Mouse (Mus musculus) midbrain, embryonic 14.5 days (tissue): ENCODE data around the gene Diras1. TPM values are rescaled to one million over a fixed set of nuclear protein-coding genes. Genes with fewer than 3 reads are reported as not detected.

Experiments
- ATAC-seq: fragments of 200-750 bp; cut with Nextera tagmentation; 2 replicates; pipeline ENCODE4 v1.8.0; 2017; ENCODE audit warnings: moderate number of reproducible peaks, moderate library complexity; ENCODE audit not compliant: low FRiP score, low TSS enrichment
- DNase-seq: peaks from one replicate; pipeline ENCODE4 v3.0.0-alpha.2; 2015
- H3K27ac ChIP-seq: fragments of 300-500 bp; sonication (generic); replicated peaks from 2 replicates; pipeline ENCODE4 v1.5.1; 2014; ENCODE audit warnings: mild to moderate bottlenecking, low read depth, low read length, moderate library complexity
- H3K27me3 ChIP-seq: fragments of 300-500 bp; sonication (generic); 2 replicates; pipeline ENCODE4 v1.6.1; 2014; ENCODE audit warnings: low read length, control low read depth, mixed read lengths; ENCODE audit not compliant: control insufficient read depth, insufficient read depth
- H3K36me3 ChIP-seq: fragments of 300-500 bp; sonication (generic); 2 replicates; pipeline ENCODE4 v1.6.1; 2014; ENCODE audit warnings: low read length, control low read depth; ENCODE audit not compliant: control insufficient read depth, insufficient read depth
- H3K4me1 ChIP-seq: fragments of 300-500 bp; sonication (generic); 2 replicates; pipeline ENCODE4 v1.6.1; 2014; ENCODE audit warnings: mild to moderate bottlenecking, antibody characterized with exemption, low read length, control low read depth; ENCODE audit not compliant: control insufficient read depth, insufficient read depth
- H3K4me2 ChIP-seq: fragments of 300-500 bp; sonication (generic); 2 replicates; pipeline ENCODE4 v1.6.1; 2014; ENCODE audit warnings: mild to moderate bottlenecking, low read length, moderate library complexity
- H3K4me3 ChIP-seq: fragments of 300-500 bp; sonication (generic); replicated peaks from 2 replicates; pipeline ENCODE4 v1.5.1; 2014; ENCODE audit warnings: low read depth, low read length
- H3K9ac ChIP-seq: fragments of 300-500 bp; sonication (generic); replicated peaks from 2 replicates; pipeline ENCODE4 v1.6.1; 2014; ENCODE audit warnings: mild to moderate bottlenecking, low read length, moderate library complexity
- H3K9me3 ChIP-seq: fragments of 300-500 bp; sonication (generic); 2 replicates; pipeline ENCODE4 v1.6.1; 2016; ENCODE audit warnings: low read length, control low read depth, mixed read lengths; ENCODE audit not compliant: control insufficient read depth
- WGBS: fragments of 180-500 bp; shearing (Covaris S2); extraction: QIAGEN DNeasy Blood & Tissue Kit; methylation state at CpG from one replicate; pipeline ENCODE4 v1.1.7; 2014; 5-methylcytosine and 5-hydroxymethylcytosine counted together
- polyA plus RNA-seq: library from polyadenylated mRNA; unstranded; fragments of >200 nt; fragmentation: Nextera tagmentation; extraction: Ambion mirVana; gene quantifications from 2 replicates; pipeline ENCODE4 v1.2.1, GENCODE M21; 2014

Diras1 gene
- polyA plus RNA-seq, 1 experiment from 2014 or later: 24.0 TPM

DNA sequence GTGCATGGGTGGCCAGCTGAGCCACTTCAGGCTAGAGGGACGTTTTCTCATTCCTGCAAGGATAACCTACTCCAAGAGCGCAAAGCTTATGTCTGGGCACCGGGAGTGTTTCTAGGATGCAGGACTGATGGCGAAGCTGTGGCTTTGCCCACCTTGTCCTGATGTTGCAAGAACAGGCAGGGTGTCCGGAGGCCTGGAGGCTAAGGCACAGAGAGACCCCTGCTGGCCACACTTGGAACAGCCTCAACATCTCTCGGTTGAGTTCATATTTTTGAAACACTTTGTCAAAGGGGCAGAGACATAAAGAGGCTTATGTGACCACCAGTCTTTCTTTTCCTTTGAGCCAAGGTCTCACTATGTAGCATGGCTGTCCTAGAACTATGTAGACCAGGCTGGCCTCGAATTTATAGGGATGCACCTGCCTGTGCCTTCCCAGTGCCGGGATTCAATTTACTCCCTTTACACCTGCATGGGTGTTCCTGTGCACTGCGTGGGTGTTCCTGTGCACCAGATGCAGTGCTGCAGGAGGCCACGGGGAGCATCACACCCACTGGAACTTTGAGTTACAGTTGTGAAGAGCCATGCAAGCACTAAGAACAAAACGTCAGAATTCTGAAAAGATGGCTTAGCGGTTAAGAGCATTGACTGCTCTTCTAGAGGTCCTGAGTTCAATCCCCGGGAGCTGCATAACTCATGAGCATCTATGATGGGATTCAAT, 16.2 kb upstream of the Diras1 start:
- H3K36me3 ChIP-seq: peaks cover 44% of the 10 kb centered on the region
- 0 out of 2 replicates have a peak, but pooled peaks cover 4% of the 10 kb centered on the region for H3K4me1 ChIP-seq
- no peak overlapping the region for H3K27ac ChIP-seq
- H3K9me3 ChIP-seq: no peaks in the 10 kb centered on the region
- ATAC-seq (no peak), DNase-seq (peak; percentile 88)
- 35% methylated on average over 13 of the region's 13 CpGs for WGBS
- no peak overlapping the region for H3K4me2 ChIP-seq
- H3K27me3 ChIP-seq: no peaks in the 10 kb centered on the region
- no peak overlapping the region for H3K4me3 ChIP-seq
- no peak overlapping the region for H3K9ac ChIP-seq

DNA sequence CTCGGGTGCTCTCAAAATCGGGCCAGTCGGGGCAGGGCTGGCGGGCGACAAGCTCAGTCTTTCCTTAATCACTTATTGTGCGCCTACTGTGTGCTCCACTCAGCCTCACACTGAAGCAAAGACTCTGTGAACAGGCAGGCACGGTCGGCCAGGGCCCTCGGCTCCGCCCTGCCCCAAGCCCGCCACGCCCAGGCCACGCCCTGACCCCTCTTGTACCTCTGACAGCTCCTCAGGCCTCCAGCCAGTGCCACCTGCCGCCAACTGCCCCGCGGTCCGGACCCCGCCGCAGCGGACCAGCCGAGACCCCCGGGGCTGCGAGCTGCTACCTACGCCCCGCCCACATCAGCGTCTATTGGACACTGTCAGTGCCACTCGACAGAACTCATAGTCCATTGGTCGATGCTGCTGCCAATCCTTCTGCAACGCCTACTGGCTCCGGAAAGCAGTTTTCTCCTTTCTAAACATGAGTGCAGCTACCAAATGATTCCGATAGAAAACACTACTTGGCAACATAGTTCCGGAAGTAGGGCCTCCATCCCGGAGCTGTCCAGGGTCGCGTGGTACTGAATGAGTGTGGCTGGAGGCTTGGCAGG, 11.6 kb upstream of the Diras1 start, which contains the start of gene Slc39a3:
Gene Slc39a3, minus strand, starts transcription at position 439 of the 593 bp plus-strand sequence.
- Histone ChIP-seq H3K9ac (peak within 1 kb of the TSS; percentile 79), H3K4me3 (peak within 1 kb of the TSS; percentile 86), H3K9me3 (no peaks in the 10 kb centered on the region), H3K4me1 (0 out of 2 replicates have a peak, but pooled peaks cover 4% of the 10 kb centered on the region), H3K36me3 (peaks cover 18% of the 10 kb centered on the region; the same call in 1 of the 2 replicates), H3K4me2 (peak within 1 kb of the TSS; percentile 64), H3K27me3 (no peaks in the 10 kb centered on the region), H3K27ac (peak within 1 kb of the TSS; percentile 70; the same call in 1 of the 2 replicates)
- under 1% methylated on average over 35 of the region's 35 CpGs for WGBS
- peak; percentile 99 for DNase-seq
- peak; percentile 99 for ATAC-seq

- no peak overlapping the region for H3K4me3 ChIP-seq
- DNase-seq: peak; percentile 45
- no peak overlapping the region for H3K4me2 ChIP-seq
- no peaks in the 10 kb centered on the region for H3K9me3 ChIP-seq
- H3K9ac ChIP-seq: no peak overlapping the region
- ATAC-seq: no peak
- 0 out of 2 replicates have a peak, but pooled peaks cover 4% of the 10 kb centered on the region for H3K4me1 ChIP-seq
- H3K27me3 ChIP-seq: no peaks in the 10 kb centered on the region
- WGBS: 79% methylated on average over 7 of the region's 7 CpGs
- H3K27ac ChIP-seq: no peak overlapping the region
- peaks cover 25% of the 10 kb centered on the region for H3K36me3 ChIP-seq
Observed at GRCm38 (mm10) chr10:81036251-81036650, 10.8 kb upstream of the Diras1 start.

DNA sequence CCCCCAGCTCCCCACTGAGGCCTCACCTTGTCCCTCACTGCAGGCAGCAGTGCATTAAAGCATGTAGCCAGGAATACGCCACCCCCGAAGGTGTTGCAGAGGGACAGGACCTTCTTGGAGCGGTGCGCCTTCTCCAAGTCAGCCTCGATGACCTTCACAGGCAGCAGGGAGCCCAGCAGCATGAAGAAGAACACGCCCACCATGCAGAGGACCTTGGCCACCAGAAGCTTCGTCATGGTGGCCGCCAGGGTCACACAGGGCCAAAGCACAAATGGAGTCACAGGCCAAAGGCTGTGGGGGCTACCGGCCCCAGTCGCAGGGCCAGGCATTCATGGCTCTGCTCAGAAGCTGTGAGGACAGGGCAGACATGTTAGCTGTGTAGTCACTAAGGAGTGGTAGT, 8.1 kb upstream of the Diras1 start:
- Histone ChIP-seq H3K36me3 (peaks cover 42% of the 10 kb centered on the region), H3K27me3 (no peaks in the 10 kb centered on the region), H3K27ac (no peak overlapping the region), H3K9me3 (no peaks in the 10 kb centered on the region), H3K4me2 (no peak overlapping the region), H3K4me1 (0 out of 2 replicates have a peak, but pooled peaks cover 4% of the 10 kb centered on the region), H3K9ac (no peak overlapping the region), H3K4me3 (no peak overlapping the region)
- 78% methylated on average over 10 of the region's 10 CpGs for WGBS
- ATAC-seq (no peak), DNase-seq (no peak)

- H3K9me3 ChIP-seq: no peaks in the 10 kb centered on the region
- no peak overlapping the region for H3K27ac ChIP-seq
- H3K4me1 ChIP-seq: peaks cover 14% of the 10 kb centered on the region
- DNase-seq: no peak
- H3K9ac ChIP-seq: no peak overlapping the region
- H3K27me3 ChIP-seq: 0 out of 2 replicates have a peak, but pooled peaks cover 2% of the 10 kb centered on the region
- no peak overlapping the region for H3K4me3 ChIP-seq
- no peak overlapping the region for H3K4me2 ChIP-seq
- peaks cover 42% of the 10 kb centered on the region for H3K36me3 ChIP-seq
- WGBS: 66% methylated on average over 10 of the region's 10 CpGs
- ATAC-seq: no peak
Observed at GRCm38 (mm10) chr10:81029031-81029430, 3.6 kb upstream of the Diras1 start.

GRCm38 (mm10) chr10:81028219-81028618, 2.8 kb upstream of the Diras1 start:
- no peak for ATAC-seq

GRCm38 (mm10) chr10:81027331-81027730, 1.9 kb upstream of the Diras1 start:
- Histone ChIP-seq H3K4me3 (no peak overlapping the region), H3K4me2 (no peak overlapping the region), H3K9me3 (no peaks in the 10 kb centered on the region), H3K27me3 (0 out of 2 replicates have a peak, but pooled peaks cover 2% of the 10 kb centered on the region), H3K36me3 (peaks cover 27% of the 10 kb centered on the region), H3K27ac (no peak overlapping the region), H3K9ac (no peak overlapping the region), H3K4me1 (peaks cover 14% of the 10 kb centered on the region)
- 71% methylated on average over 4 of the region's 4 CpGs for whole genome bisulfite sequencing
- ATAC-seq (no peak), DNase-seq (no peak)

More at GRCm38 (mm10) chr10:81028219-81028618, 2.8 kb upstream of the Diras1 start:
- DNase-seq: no peak
- H3K27ac ChIP-seq: no peak overlapping the region
- H3K9me3 ChIP-seq: no peaks in the 10 kb centered on the region
- no peak overlapping the region for H3K9ac ChIP-seq
- H3K4me3 ChIP-seq: no peak overlapping the region
- 0 out of 2 replicates have a peak, but pooled peaks cover 2% of the 10 kb centered on the region for H3K27me3 ChIP-seq
- no peak overlapping the region for H3K4me2 ChIP-seq
- peaks cover 14% of the 10 kb centered on the region for H3K4me1 ChIP-seq
- peaks cover 36% of the 10 kb centered on the region for H3K36me3 ChIP-seq

GRCm38 (mm10) chr10:81026857-81027256, 1.4 kb upstream of the Diras1 start:
- Histone ChIP-seq H3K4me2 (no peak overlapping the region), H3K27ac (no peak overlapping the region), H3K9ac (no peak overlapping the region), H3K27me3 (0 out of 2 replicates have a peak, but pooled peaks cover 2% of the 10 kb centered on the region), H3K4me3 (no peak overlapping the region), H3K4me1 (peaks cover 14% of the 10 kb centered on the region), H3K9me3 (no peaks in the 10 kb centered on the region), H3K36me3 (peaks cover 26% of the 10 kb centered on the region)
- 94% methylated on average over 5 of the region's 5 CpGs for WGBS
- no peak for ATAC-seq
- no peak for DNase-seq
